Mouse (Mus musculus): Measurements from ENCODE around the gene Rangrf. TPM values are rescaled to one million over a fixed set of nuclear protein-coding genes. Genes with fewer than 3 reads are reported as not detected.
"Not testable (repeated sequence)": the region's sequence is repeated elsewhere in the genome, so short reads cannot be mapped to it uniquely, and the experiment has no call there.

Rangrf gene
- polyA plus RNA-seq, 1 experiment from 2014 or later, result 44.9 TPM

- Histone ChIP-seq H3K27me3 (replicated peaks; ENCODE audit: control insufficient read depth, insufficient read depth, low read length) (no peaks in the 10 kb centered on the region), H3K4me3 (ENCODE audit: low read depth, low read length) (peak within 1 kb of the TSS; percentile 62), H3K4me1 (ENCODE audit: control insufficient read depth, insufficient read depth, low read length) (peaks cover 10% of the 10 kb centered on the region), H3K9me3 (ENCODE audit: control insufficient read depth, low read length) (no peaks in the 10 kb centered on the region), H3K36me3 (ENCODE audit: control insufficient read depth, insufficient read depth, low read length) (0 out of 2 replicates have a peak, but pooled peaks cover 3% of the 10 kb centered on the region), H3K4me2 (ENCODE audit: low read depth, low read length) (peak within 1 kb of the TSS; percentile 79), H3K27ac (replicated peaks; ENCODE audit: low read depth, low read length) (peak within 1 kb of the TSS; percentile 39), H3K9ac (ENCODE audit: low read depth, low read length) (peak within 1 kb of the TSS; percentile 75)
- 8% methylated on average over 38 of the region's 38 CpGs for WGBS
- ATAC-seq (ENCODE audit: low read depth) (peak; percentile 89), DNase-seq (ENCODE audit: low spot score) (peak; percentile 96)
Observed at GRCm38 (mm10) chr11:69008182-69009121, 33.5 kb upstream of the Rangrf start, which contains the start of gene Pfas. Gene Pfas, minus strand, starts transcription at chr11:69008460.

DNA sequence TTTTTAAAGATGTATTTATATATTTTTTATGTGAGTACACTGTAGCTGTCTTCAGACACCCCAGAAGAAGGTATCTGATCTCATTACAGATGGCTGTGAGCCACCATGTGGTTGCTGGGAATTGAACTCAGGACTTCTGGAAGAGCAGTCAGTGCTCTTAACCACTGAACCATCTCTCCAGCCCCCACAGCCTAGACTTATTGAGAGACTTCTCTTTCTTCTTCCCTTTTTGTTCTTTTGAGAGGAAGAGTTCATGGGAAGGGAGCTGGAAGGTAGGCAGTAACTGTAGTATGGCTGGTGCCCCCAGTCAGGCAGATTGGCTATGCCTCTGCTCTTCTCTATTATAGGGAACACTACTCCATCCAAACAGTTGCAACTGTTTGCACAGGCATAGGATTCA, 31.6 kb upstream of the Rangrf start:
- not testable (repeated sequence) for H3K4me3 ChIP-seq (ENCODE audit: low read depth, low read length); H3K27ac ChIP-seq (replicated peaks; ENCODE audit: low read depth, low read length); H3K4me2 ChIP-seq (ENCODE audit: low read depth, low read length); DNase-seq (ENCODE audit: low spot score); ATAC-seq (ENCODE audit: low read depth); H3K27me3 ChIP-seq (replicated peaks; ENCODE audit: control insufficient read depth, insufficient read depth, low read length); H3K4me1 ChIP-seq (ENCODE audit: control insufficient read depth, insufficient read depth, low read length); H3K9me3 ChIP-seq (ENCODE audit: control insufficient read depth, low read length); H3K9ac ChIP-seq (ENCODE audit: low read depth, low read length)
- H3K36me3 ChIP-seq (ENCODE audit: control insufficient read depth, insufficient read depth, low read length), result peaks cover 21% of the 10 kb centered on the region; the same call in 1 of the 2 replicates

DNA sequence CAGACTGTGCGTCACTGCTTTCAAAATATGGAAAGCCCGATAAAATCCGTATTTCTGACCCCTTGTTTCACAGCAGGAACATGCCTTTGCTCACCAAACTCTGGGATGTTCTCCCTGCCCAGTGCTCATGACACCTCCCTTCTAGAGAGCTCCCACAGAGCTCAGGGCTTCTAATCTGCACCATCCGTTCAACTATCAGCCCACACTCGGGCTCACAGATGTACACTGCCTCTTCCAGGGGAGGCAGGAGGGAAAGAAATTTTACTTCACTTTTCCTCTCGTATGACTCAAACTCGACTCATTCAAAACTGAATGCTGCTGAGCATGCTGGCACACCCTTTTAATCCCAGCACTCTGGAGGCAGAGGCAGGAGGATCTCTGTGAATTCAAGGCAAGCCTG, 30.2 kb upstream of the Rangrf start:
- WGBS, result 87% methylated on average over 7 of the region's 7 CpGs
- ATAC-seq (ENCODE audit: low read depth) (no peak), DNase-seq (ENCODE audit: low spot score) (no peak)
- peaks cover 7% of the 10 kb centered on the region for H3K4me1 ChIP-seq (ENCODE audit: control insufficient read depth, insufficient read depth, low read length)
- H3K36me3 ChIP-seq (ENCODE audit: control insufficient read depth, insufficient read depth, low read length), result peaks cover 35% of the 10 kb centered on the region
- no peak overlapping the region for H3K9ac ChIP-seq (ENCODE audit: low read depth, low read length)
- no peak overlapping the region for H3K4me3 ChIP-seq (ENCODE audit: low read depth, low read length)
- no peaks in the 10 kb centered on the region for H3K27me3 ChIP-seq (replicated peaks; ENCODE audit: control insufficient read depth, insufficient read depth, low read length)
- no peaks in the 10 kb centered on the region for H3K9me3 ChIP-seq (ENCODE audit: control insufficient read depth, low read length)
- H3K4me2 ChIP-seq (ENCODE audit: low read depth, low read length), result no peak overlapping the region
- no peak overlapping the region for H3K27ac ChIP-seq (replicated peaks; ENCODE audit: low read depth, low read length)

GRCm38 (mm10) chr11:69003592-69003991, 28.6 kb upstream of the Rangrf start:
- no peak overlapping the region for H3K4me3 ChIP-seq (ENCODE audit: low read depth, low read length)

DNA sequence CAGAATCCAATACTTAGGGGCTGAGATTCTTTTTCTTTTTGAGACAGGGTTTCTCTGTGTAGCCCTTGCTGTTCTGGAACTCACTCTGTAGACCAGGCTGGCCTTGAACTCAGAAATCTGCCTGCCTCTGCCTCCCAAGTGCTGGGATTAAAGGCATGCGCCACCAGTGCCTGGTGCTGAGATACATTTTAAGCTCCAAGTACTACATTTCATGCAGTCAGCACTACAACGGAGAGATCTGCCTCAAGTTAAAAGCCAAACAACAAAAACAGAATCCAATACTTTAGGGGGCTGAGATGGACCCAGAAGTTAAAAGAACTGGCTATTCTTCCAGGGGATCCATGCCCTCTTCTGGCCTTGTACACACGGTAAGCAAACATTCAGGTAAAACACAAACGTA, 27.8 kb upstream of the Rangrf start:
- H3K4me2 ChIP-seq (ENCODE audit: low read depth, low read length); H3K4me1 ChIP-seq (ENCODE audit: control insufficient read depth, insufficient read depth, low read length); H3K4me3 ChIP-seq (ENCODE audit: low read depth, low read length); DNase-seq (ENCODE audit: low spot score); H3K27me3 ChIP-seq (replicated peaks; ENCODE audit: control insufficient read depth, insufficient read depth, low read length); H3K27ac ChIP-seq (replicated peaks; ENCODE audit: low read depth, low read length); H3K9ac ChIP-seq (ENCODE audit: low read depth, low read length); H3K9me3 ChIP-seq (ENCODE audit: control insufficient read depth, low read length); ATAC-seq (ENCODE audit: low read depth): not testable (repeated sequence)
- WGBS, result 92% methylated on average over 4 of the region's 4 CpGs
- H3K36me3 ChIP-seq (ENCODE audit: control insufficient read depth, insufficient read depth, low read length), result peaks cover 58% of the 10 kb centered on the region

More at GRCm38 (mm10) chr11:69003592-69003991, 28.6 kb upstream of the Rangrf start:
- Histone ChIP-seq H3K4me1 (ENCODE audit: control insufficient read depth, insufficient read depth, low read length) (peaks cover 7% of the 10 kb centered on the region), H3K9me3 (ENCODE audit: control insufficient read depth, low read length) (no peaks in the 10 kb centered on the region), H3K9ac (ENCODE audit: low read depth, low read length) (no peak overlapping the region), H3K27me3 (replicated peaks; ENCODE audit: control insufficient read depth, insufficient read depth, low read length) (no peaks in the 10 kb centered on the region), H3K27ac (replicated peaks; ENCODE audit: low read depth, low read length) (no peak overlapping the region), H3K36me3 (ENCODE audit: control insufficient read depth, insufficient read depth, low read length) (peaks cover 50% of the 10 kb centered on the region), H3K4me2 (ENCODE audit: low read depth, low read length) (no peak overlapping the region)
- DNase-seq (ENCODE audit: low spot score) (no peak), ATAC-seq (ENCODE audit: low read depth) (no peak)
- 55% methylated on average over 4 of the region's 4 CpGs for WGBS

DNA sequence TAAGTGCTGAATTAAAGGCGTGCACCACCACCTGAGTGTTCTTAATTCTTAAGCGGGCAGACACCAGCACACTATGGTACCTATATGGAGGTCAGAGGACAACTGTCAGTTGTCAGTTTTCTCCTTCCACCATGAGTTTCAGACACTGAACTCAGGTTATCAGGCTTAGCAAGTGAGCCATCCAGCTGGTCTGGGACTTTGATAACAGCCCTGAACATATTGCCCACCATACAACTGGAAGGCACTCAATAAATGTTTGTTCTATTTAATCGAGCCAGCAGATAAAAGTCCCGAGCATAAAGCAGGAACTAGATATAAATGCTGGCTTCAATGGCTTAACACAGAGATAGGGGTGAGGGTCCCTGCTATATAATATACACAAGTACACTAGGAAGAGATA, 22.1 kb upstream of the Rangrf start:
- Histone ChIP-seq H3K4me2 (ENCODE audit: low read depth, low read length) (no peak overlapping the region), H3K27me3 (replicated peaks; ENCODE audit: control insufficient read depth, insufficient read depth, low read length) (no peaks in the 10 kb centered on the region), H3K9ac (ENCODE audit: low read depth, low read length) (no peak overlapping the region), H3K4me3 (ENCODE audit: low read depth, low read length) (no peak overlapping the region), H3K4me1 (ENCODE audit: control insufficient read depth, insufficient read depth, low read length) (no peaks in the 10 kb centered on the region), H3K9me3 (ENCODE audit: control insufficient read depth, low read length) (no peaks in the 10 kb centered on the region), H3K36me3 (ENCODE audit: control insufficient read depth, insufficient read depth, low read length) (peaks cover 96% of the 10 kb centered on the region), H3K27ac (replicated peaks; ENCODE audit: low read depth, low read length) (no peak overlapping the region)
- DNase-seq (ENCODE audit: low spot score) (no peak), ATAC-seq (ENCODE audit: low read depth) (no peak)
- WGBS, result 93% methylated on average over 4 of the region's 4 CpGs

- ATAC-seq (ENCODE audit: low read depth), result no peak
- Histone ChIP-seq H3K4me2 (ENCODE audit: low read depth, low read length) (no peak overlapping the region), H3K36me3 (ENCODE audit: control insufficient read depth, insufficient read depth, low read length) (peaks cover 97% of the 10 kb centered on the region), H3K9ac (ENCODE audit: low read depth, low read length) (no peak overlapping the region), H3K4me1 (ENCODE audit: control insufficient read depth, insufficient read depth, low read length) (no peaks in the 10 kb centered on the region), H3K27me3 (replicated peaks; ENCODE audit: control insufficient read depth, insufficient read depth, low read length) (no peaks in the 10 kb centered on the region), H3K4me3 (ENCODE audit: low read depth, low read length) (no peak overlapping the region), H3K9me3 (ENCODE audit: control insufficient read depth, low read length) (no peaks in the 10 kb centered on the region), H3K27ac (replicated peaks; ENCODE audit: low read depth, low read length) (no peak overlapping the region)
- DNase-seq (ENCODE audit: low spot score), result no peak
- 94% methylated on average over 3 of the region's 3 CpGs for WGBS
Observed at GRCm38 (mm10) chr11:68994377-68994776, 19.4 kb upstream of the Rangrf start.

DNA sequence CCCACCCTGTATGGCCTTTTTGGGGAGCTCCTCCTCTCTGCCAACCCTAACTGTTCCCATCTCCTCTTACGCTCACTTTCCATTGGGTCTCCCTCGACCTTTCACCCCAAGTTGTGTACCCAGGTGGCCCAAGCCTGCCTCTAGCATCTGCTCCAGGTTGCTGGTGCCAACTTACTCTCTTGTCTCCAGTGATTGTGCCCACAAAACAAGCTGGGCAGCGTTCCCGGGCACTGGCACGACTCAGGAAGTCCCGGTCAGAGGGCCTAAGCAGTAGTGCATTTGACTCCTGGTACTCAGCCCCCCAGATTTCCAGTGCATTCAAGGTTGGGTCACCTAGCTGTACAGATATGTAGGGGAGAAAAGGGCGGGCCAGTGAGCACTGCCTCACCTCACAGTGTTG, 18.1 kb upstream of the Rangrf start:
- Histone ChIP-seq H3K9ac (ENCODE audit: low read depth, low read length) (no peak overlapping the region), H3K27ac (replicated peaks; ENCODE audit: low read depth, low read length) (no peak overlapping the region), H3K4me2 (ENCODE audit: low read depth, low read length) (no peak overlapping the region), H3K4me1 (ENCODE audit: control insufficient read depth, insufficient read depth, low read length) (no peaks in the 10 kb centered on the region), H3K4me3 (ENCODE audit: low read depth, low read length) (no peak overlapping the region), H3K9me3 (ENCODE audit: control insufficient read depth, low read length) (no peaks in the 10 kb centered on the region), H3K36me3 (ENCODE audit: control insufficient read depth, insufficient read depth, low read length) (peaks cover 97% of the 10 kb centered on the region), H3K27me3 (replicated peaks; ENCODE audit: control insufficient read depth, insufficient read depth, low read length) (no peaks in the 10 kb centered on the region)
- ATAC-seq (ENCODE audit: low read depth), result no peak
- DNase-seq (ENCODE audit: low spot score), result no peak
- 88% methylated on average over 7 of the region's 7 CpGs for WGBS

- Histone ChIP-seq H3K36me3 (ENCODE audit: control insufficient read depth, insufficient read depth, low read length) (peaks cover 72% of the 10 kb centered on the region), H3K9ac (ENCODE audit: low read depth, low read length) (no peak overlapping the region), H3K27me3 (replicated peaks; ENCODE audit: control insufficient read depth, insufficient read depth, low read length) (no peaks in the 10 kb centered on the region), H3K4me2 (ENCODE audit: low read depth, low read length) (no peak overlapping the region), H3K4me1 (ENCODE audit: control insufficient read depth, insufficient read depth, low read length) (no peaks in the 10 kb centered on the region), H3K27ac (replicated peaks; ENCODE audit: low read depth, low read length) (no peak overlapping the region), H3K9me3 (ENCODE audit: control insufficient read depth, low read length) (no peaks in the 10 kb centered on the region), H3K4me3 (ENCODE audit: low read depth, low read length) (no peak overlapping the region)
- ATAC-seq (ENCODE audit: low read depth) (no peak), DNase-seq (ENCODE audit: low spot score) (no peak)
- WGBS, result 90% methylated on average over 17 of the region's 17 CpGs
Observed at GRCm38 (mm10) chr11:68988341-68988740, 13.4 kb upstream of the Rangrf start.
